Mouse (Mus musculus) myocyte (in vitro differentiated cells): Measurements from ENCODE around the gene Sept5. TPM values are rescaled to one million over a fixed set of nuclear protein-coding genes. Genes with fewer than 3 reads are reported as not detected.

Experiments used
- H3K27me3 ChIP-seq: one replicate; pipeline ENCODE4 v1.6.1; 2011; ENCODE audit not compliant: control insufficient read depth, insufficient read depth, insufficient read length
- H3K36me3 ChIP-seq: one replicate; pipeline ENCODE4 v1.6.1; 2011; ENCODE audit not compliant: control insufficient read depth, insufficient read depth
- H3K4me2 ChIP-seq: one replicate; pipeline ENCODE4 v1.6.1; 2011; ENCODE audit warnings: low read depth, control low read depth
- H3K4me3 ChIP-seq: one replicate; pipeline ENCODE4 v1.5.1; 2011; ENCODE audit warnings: mild to moderate bottlenecking, control low read depth, moderate library complexity
- H3K79me2 ChIP-seq: one replicate; pipeline ENCODE4 v1.6.1; 2011; ENCODE audit not compliant: control insufficient read depth, insufficient read depth
- H3ac ChIP-seq: one replicate; pipeline ENCODE4 v1.6.1; 2011; ENCODE audit not compliant: control insufficient read depth, insufficient read length
- CEBPB ChIP-seq: IDR thresholded peaks from 2 replicates; pipeline ENCODE4 v1.6.1; 2011; ENCODE audit warnings: mild to moderate bottlenecking, moderate library complexity; ENCODE audit not compliant: poor library complexity, insufficient read depth, severe bottlenecking
- E2F4 ChIP-seq: IDR thresholded peaks from one replicate; pipeline ENCODE4 v1.6.1; 2011; ENCODE audit warnings: mild to moderate bottlenecking, control low read depth, moderate library complexity; ENCODE audit not compliant: insufficient read depth
- MAX ChIP-seq: IDR thresholded peaks from one replicate; pipeline ENCODE4 v1.6.1; 2011; ENCODE audit warnings: low read depth, mild to moderate bottlenecking, control low read depth
- MYOD1 ChIP-seq, 3 experiments: IDR thresholded peaks; one replicate each; pipeline ENCODE4 v1.6.1; 2011; ENCODE audit warnings: control low read depth in 2 of 3, low read depth in 2 of 3, mild to moderate bottlenecking in 2 of 3, moderate library complexity in 1 of 3; ENCODE audit not compliant: insufficient read length in 2 of 3, control insufficient read depth in 1 of 3
- MYOG ChIP-seq, 3 experiments: IDR thresholded peaks; one replicate each; pipeline ENCODE4 v1.6.1; 2011; ENCODE audit warnings: control low read depth in 2 of 3, low read depth in 2 of 3, mild to moderate bottlenecking in 2 of 3; ENCODE audit not compliant: insufficient read length in 2 of 3, control insufficient read depth in 1 of 3, insufficient read depth in 1 of 3
- POLR2A ChIP-seq: IDR thresholded peaks from one replicate; pipeline ENCODE4 v1.6.1; 2011; ENCODE audit warnings: low read depth, mild to moderate bottlenecking, control low read depth, moderate library complexity; ENCODE audit not compliant: insufficient read length
- POLR2AphosphoS2 ChIP-seq: IDR thresholded peaks from one replicate; pipeline ENCODE4 v1.6.1; 2011; ENCODE audit warnings: low read depth, control low read depth; ENCODE audit not compliant: insufficient read length
- REST ChIP-seq: IDR thresholded peaks from one replicate; pipeline ENCODE4 v1.6.1; 2011; ENCODE audit warnings: mild to moderate bottlenecking, control low read depth, moderate library complexity; ENCODE audit not compliant: insufficient read depth, insufficient read length
- SRF ChIP-seq: IDR thresholded peaks from one replicate; pipeline ENCODE4 v1.6.1; 2011; ENCODE audit warnings: low read depth; ENCODE audit not compliant: control insufficient read depth, insufficient read length
- TCF12 ChIP-seq: IDR thresholded peaks from one replicate; pipeline ENCODE4 v1.6.1; 2011; ENCODE audit warnings: mild to moderate bottlenecking, control low read depth; ENCODE audit not compliant: poor library complexity, insufficient read depth, severe bottlenecking
- TCF3 ChIP-seq: IDR thresholded peaks from one replicate; pipeline ENCODE4 v1.6.1; 2011; ENCODE audit warnings: low read depth, control low read depth; ENCODE audit not compliant: insufficient read length
- USF1 ChIP-seq: IDR thresholded peaks from one replicate; pipeline ENCODE4 v1.6.1; 2011; ENCODE audit warnings: low read depth, mild to moderate bottlenecking, control low read depth, moderate library complexity
- polyA plus RNA-seq: library from polyadenylated mRNA; unstranded; fragments of >200 nt; fragmentation: generic; extraction: Trizol; gene quantifications from one replicate; pipeline ENCODE4 v1.2.1, GENCODE M21; 2012; ENCODE audit warnings: missing spikeins

The Sept5 gene
- polyA plus RNA-seq, 1 experiment, result 112 TPM

GRCm38 (mm10) chr16:18649126-18649525, 19.4 kb upstream of the Sept5 start:
- Histone ChIP-seq H3K4me3 (no peak overlapping the region), H3K36me3 (no peaks in the 10 kb centered on the region), H3ac (no peak overlapping the region), H3K4me2 (no peak overlapping the region), H3K79me2 (no peaks in the 10 kb centered on the region), H3K27me3 (no peaks in the 10 kb centered on the region)
- TF ChIP-seq E2F4 (no peak), MYOD1 (IDR thresholded peaks at IDR 0.05; ENCODE audit: control insufficient read depth in 1 of 3, insufficient read length in 2 of 3, low read depth in 2 of 3) (no peak), SRF (no peak), POLR2AphosphoS2 (no peak), POLR2A (no peak), USF1 (no peak), MAX (no peak), CEBPB (no peak), MYOG (IDR thresholded peaks at IDR 0.05; ENCODE audit: control insufficient read depth in 1 of 3, insufficient read depth in 1 of 3, insufficient read length in 2 of 3, low read depth in 2 of 3) (no peak), TCF3 (no peak), TCF12 (no peak), REST (no peak)

- Histone ChIP-seq H3ac (no peak overlapping the region), H3K36me3 (no peaks in the 10 kb centered on the region), H3K4me2 (no peak overlapping the region), H3K27me3 (no peaks in the 10 kb centered on the region), H3K4me3 (no peak overlapping the region), H3K79me2 (no peaks in the 10 kb centered on the region)
- TF ChIP-seq MYOD1 (IDR thresholded peaks at IDR 0.05; ENCODE audit: control insufficient read depth in 1 of 3, insufficient read length in 2 of 3, low read depth in 2 of 3) (no peak), TCF3 (no peak), TCF12 (no peak), MAX (no peak), POLR2A (no peak), MYOG (IDR thresholded peaks at IDR 0.05; ENCODE audit: control insufficient read depth in 1 of 3, insufficient read depth in 1 of 3, insufficient read length in 2 of 3, low read depth in 2 of 3) (no peak), REST (no peak), SRF (no peak), CEBPB (no peak), E2F4 (no peak), USF1 (no peak), POLR2AphosphoS2 (no peak)
Observed at GRCm38 (mm10) chr16:18645329-18645728, 15.6 kb upstream of the Sept5 start.

GRCm38 (mm10) chr16:18644485-18644884, 14.7 kb upstream of the Sept5 start:
- no peak overlapping the region for H3K4me3 ChIP-seq
- H3K36me3 ChIP-seq, result no peaks in the 10 kb centered on the region

GRCm38 (mm10) chr16:18643406-18643998, 13.7 kb upstream of the Sept5 start:
- Histone ChIP-seq H3K4me2 (no peak overlapping the region), H3K79me2 (no peaks in the 10 kb centered on the region)
- TF ChIP-seq MAX (no peak), CEBPB (no peak), MYOG (IDR thresholded peaks at IDR 0.05; ENCODE audit: control insufficient read depth in 1 of 3, insufficient read depth in 1 of 3, insufficient read length in 2 of 3, low read depth in 2 of 3) (no peak), E2F4 (no peak), USF1 (no peak), POLR2A (no peak), MYOD1 (IDR thresholded peaks at IDR 0.05; ENCODE audit: control insufficient read depth in 1 of 3, insufficient read length in 2 of 3, low read depth in 2 of 3) (no peak), TCF12 (no peak), TCF3 (no peak)

More at GRCm38 (mm10) chr16:18644485-18644884, 14.7 kb upstream of the Sept5 start:
- no peaks in the 10 kb centered on the region for H3K79me2 ChIP-seq
- H3K4me2 ChIP-seq, result no peak overlapping the region
- TF ChIP-seq SRF, result no peak
- TF ChIP-seq CEBPB, result no peak
- no peak for TF ChIP-seq POLR2A
- TF ChIP-seq REST, result no peak
- no peaks in the 10 kb centered on the region for H3K27me3 ChIP-seq
- no peak overlapping the region for H3ac ChIP-seq

GRCm38 (mm10) chr16:18642897-18643296, 13.1 kb upstream of the Sept5 start:
- Histone ChIP-seq H3K79me2 (no peaks in the 10 kb centered on the region), H3K27me3 (no peaks in the 10 kb centered on the region), H3K4me3 (no peak overlapping the region), H3K36me3 (no peaks in the 10 kb centered on the region), H3ac (no peak overlapping the region), H3K4me2 (no peak overlapping the region)
- TF ChIP-seq E2F4 (no peak), TCF12 (no peak), POLR2A (no peak), TCF3 (no peak)

More at GRCm38 (mm10) chr16:18643406-18643998, 13.7 kb upstream of the Sept5 start:
- no peaks in the 10 kb centered on the region for H3K36me3 ChIP-seq
- H3ac ChIP-seq, result no peak overlapping the region
- no peaks in the 10 kb centered on the region for H3K27me3 ChIP-seq
- no peak overlapping the region for H3K4me3 ChIP-seq
